15 mouse cellular contexts compared by ENCODE assay signal in the genomic region with DNA sequence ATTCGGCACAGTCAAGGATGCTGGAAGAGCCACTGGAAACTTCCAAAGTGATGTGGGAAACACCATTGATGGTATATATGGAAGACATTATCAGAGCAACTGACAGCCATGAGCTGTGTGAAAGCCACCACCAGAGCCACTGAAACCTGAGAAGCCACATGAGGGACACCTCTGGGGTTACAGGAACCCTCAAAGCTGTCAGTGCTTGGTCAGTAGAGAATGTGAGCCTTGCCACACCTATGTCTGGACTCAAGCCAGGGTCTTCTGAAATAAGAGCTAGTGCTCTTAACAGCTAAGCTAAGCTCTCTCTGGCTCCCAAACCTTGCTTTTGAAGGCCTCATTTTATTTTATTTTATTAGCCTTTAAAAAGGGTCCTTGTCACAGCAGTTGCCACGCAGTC.
DNase-seq lines count a peak whose midpoint lies in the region; ATAC-seq and TF ChIP-seq lines count a peak whose summit lies in the region.
"Had no signal": no experiment of that assay in that cellular context is flagged by ENCODE, and none has a peak within 500 bp of the region (broad histone marks: within the 10 kb centered on the region; RNA-seq: fewer than 3 reads in every experiment).

No protein-coding gene starts in this region.

- H3K9ac ChIP-seq in forebrain, postnatal 0 days: 0 out of 2 replicates have a peak overlapping the region, but pooled peaks have one; percentile 14
- no peak overlapping the region for H3K9ac ChIP-seq in midbrain, postnatal 0 days (replicated peaks; ENCODE audit: low read length, poor library complexity, severe bottlenecking)
- H3K9ac ChIP-seq: embryonic facial prominence, embryonic 15.5 days; liver, embryonic 14.5 days had no signal

- intact Hi-C loops in left cerebral cortex, adult 2 months (cut with DNase I): loop anchor here (5.0 kb wide), 1 partner anchor 194 kb away; no protein-coding TSS in a partner anchor

- peak overlapping the region; percentile 92 for H3K27ac ChIP-seq in left cerebral cortex, adult 2 months
- peak overlapping the region; percentile 98 for H3K27ac ChIP-seq in forebrain, postnatal 0 days (ENCODE audit: low read depth, low read length)
- peak overlapping the region; percentile 85; the same call in 1 of the 2 replicates for H3K27ac ChIP-seq in limb, embryonic 10.5 days
- peak overlapping the region; percentile 98 for H3K27ac ChIP-seq in midbrain, postnatal 0 days (ENCODE audit: low read depth, low read length)
- H3K27ac ChIP-seq: embryonic facial prominence, embryonic 15.5 days; kidney, postnatal 0 days; liver, embryonic 14.5 days had no signal

- no peaks in the 10 kb centered on the region for H3K27me3 ChIP-seq in forebrain, postnatal 0 days (ENCODE audit: insufficient read depth, low read length)
- H3K27me3 ChIP-seq in limb, embryonic 10.5 days (ENCODE audit: low read depth, poor library complexity, severe bottlenecking): no peaks in the 10 kb centered on the region
- no peaks in the 10 kb centered on the region for H3K27me3 ChIP-seq in midbrain, postnatal 0 days (ENCODE audit: insufficient read depth, low read length)
- H3K27me3 ChIP-seq: embryonic facial prominence, embryonic 15.5 days had no signal

- 77% methylated on average over 2 of the region's 2 CpGs for whole genome bisulfite sequencing in forebrain, postnatal 0 days
- 87% methylated on average over 2 of the region's 2 CpGs for WGBS in limb, embryonic 10.5 days
- WGBS in midbrain, postnatal 0 days: 70% methylated on average over 2 of the region's 2 CpGs

- no peak for ATAC-seq in forebrain, postnatal 0 days
- no peak for ATAC-seq in midbrain, postnatal 0 days (ENCODE audit: low FRiP score)
- ATAC-seq: activated CD4-positive, CD25-positive, alpha-beta regulatory T cell, adult 4 months; inflammation-experienced regulatory T-cells, adult 6 months; lung, postnatal 0 days had no signal

- no peak overlapping the region for H3K4me3 ChIP-seq in left cerebral cortex, adult 2 months
- H3K4me3 ChIP-seq in forebrain, postnatal 0 days (ENCODE audit: low read depth, low read length): no peak overlapping the region
- no peak overlapping the region for H3K4me3 ChIP-seq in limb, embryonic 10.5 days
- H3K4me3 ChIP-seq in midbrain, postnatal 0 days (ENCODE audit: low read depth, low read length): no peak overlapping the region
- H3K4me3 ChIP-seq: embryonic facial prominence, embryonic 15.5 days had no signal

- H3K4me2 ChIP-seq in forebrain, postnatal 0 days (ENCODE audit: low read depth): 0 out of 2 replicates have a peak overlapping the region, but pooled peaks have one; percentile 51
- H3K4me2 ChIP-seq in midbrain, postnatal 0 days (ENCODE audit: low read depth, low read length, poor library complexity, severe bottlenecking): peak overlapping the region; percentile 41; the same call in 1 of the 2 replicates

- H3K9me3 ChIP-seq in forebrain, postnatal 0 days (ENCODE audit: low read length): no peaks in the 10 kb centered on the region
- H3K9me3 ChIP-seq in limb, embryonic 10.5 days (replicated peaks): no peaks in the 10 kb centered on the region
- no peaks in the 10 kb centered on the region for H3K9me3 ChIP-seq in midbrain, postnatal 0 days (ENCODE audit: low read length)
- H3K9me3 ChIP-seq: embryonic facial prominence, embryonic 15.5 days had no signal

- no peaks in the 10 kb centered on the region for H3K36me3 ChIP-seq in forebrain, postnatal 0 days (ENCODE audit: insufficient read depth)
- H3K36me3 ChIP-seq in limb, embryonic 10.5 days: no peaks in the 10 kb centered on the region
- H3K36me3 ChIP-seq in midbrain, postnatal 0 days (ENCODE audit: insufficient read depth, low read length): no peaks in the 10 kb centered on the region
- H3K36me3 ChIP-seq: embryonic facial prominence, embryonic 15.5 days had no signal

- peaks cover 30% of the 10 kb centered on the region for H3K4me1 ChIP-seq in forebrain, postnatal 0 days (ENCODE audit: insufficient read depth)
- H3K4me1 ChIP-seq in limb, embryonic 10.5 days: peaks cover 48% of the 10 kb centered on the region
- H3K4me1 ChIP-seq in midbrain, postnatal 0 days (ENCODE audit: insufficient read depth, low read length): peaks cover 25% of the 10 kb centered on the region

- no peak for DNase-seq in left cerebral cortex, adult 2 months (ENCODE audit: extremely low spot score in 1 of 2, low spot score in 2 of 2)
- no peak for DNase-seq in left cerebral cortex, adult 18-20 months (ENCODE audit: low spot score in 2 of 2)
- no peak for DNase-seq in forebrain, postnatal 0 days
- DNase-seq in limb, embryonic 10.5 days (ENCODE audit: low spot score): no peak
- DNase-seq in midbrain, postnatal 0 days (ENCODE audit: low spot score): no peak
- DNase-seq in cerebellum, postnatal 4 days (ENCODE audit: low spot score in 2 of 2): no peak
- no peak for DNase-seq in urinary bladder, postnatal 36 days (ENCODE audit: low spot score in 2 of 2)
- DNase-seq in gastrocnemius, adult 8-10 months (ENCODE audit: low spot score in 2 of 2): no peak
- DNase-seq: cerebellum, postnatal 36 days had no signal

- TF ChIP-seq CTCF in left cerebral cortex, adult 2 months (IDR thresholded peaks at IDR 0.05): no peak
- no peak for TF ChIP-seq CTCF in forebrain, postnatal 0 days (IDR thresholded peaks at IDR 0.05; ENCODE audit: low read depth)
- no peak for TF ChIP-seq CTCF in midbrain, postnatal 0 days (IDR thresholded peaks at IDR 0.05)
